Mouse (Mus musculus): ENCODE measurements around the gene Pde7b. TPM values are rescaled to one million over a fixed set of nuclear protein-coding genes. Genes with fewer than 3 reads are reported as not detected.

The Pde7b gene
- total RNA-seq, 2 experiments from 2014 or later: 53.7 to 59.7 TPM

DNA sequence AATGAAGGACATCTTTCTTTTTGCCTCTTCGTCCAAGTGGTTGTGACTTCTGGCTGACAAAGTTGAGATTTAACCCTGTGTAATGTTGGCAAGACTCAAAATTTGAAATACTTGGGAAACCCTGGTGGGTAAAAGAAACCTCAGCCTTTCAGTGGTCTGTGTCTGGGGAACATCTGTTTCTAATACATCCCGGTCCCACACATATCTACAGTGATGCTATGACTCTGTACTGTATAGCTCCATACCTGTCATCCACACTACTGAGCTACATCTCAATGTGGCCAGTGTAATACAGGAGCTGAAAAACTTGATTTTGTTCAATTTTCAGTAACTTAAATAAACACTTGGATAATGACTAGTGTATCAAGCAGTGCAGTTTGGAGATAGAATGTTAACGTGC, 216.4 kb downstream of the Pde7b start:
- intact Hi-C loops (cut with DNase I): loop anchor here (2.0 kb wide), 1 partner anchor 100 kb away; no protein-coding TSS in a partner anchor
- no peak for DNase-seq (ENCODE audit: low spot score)

DNA sequence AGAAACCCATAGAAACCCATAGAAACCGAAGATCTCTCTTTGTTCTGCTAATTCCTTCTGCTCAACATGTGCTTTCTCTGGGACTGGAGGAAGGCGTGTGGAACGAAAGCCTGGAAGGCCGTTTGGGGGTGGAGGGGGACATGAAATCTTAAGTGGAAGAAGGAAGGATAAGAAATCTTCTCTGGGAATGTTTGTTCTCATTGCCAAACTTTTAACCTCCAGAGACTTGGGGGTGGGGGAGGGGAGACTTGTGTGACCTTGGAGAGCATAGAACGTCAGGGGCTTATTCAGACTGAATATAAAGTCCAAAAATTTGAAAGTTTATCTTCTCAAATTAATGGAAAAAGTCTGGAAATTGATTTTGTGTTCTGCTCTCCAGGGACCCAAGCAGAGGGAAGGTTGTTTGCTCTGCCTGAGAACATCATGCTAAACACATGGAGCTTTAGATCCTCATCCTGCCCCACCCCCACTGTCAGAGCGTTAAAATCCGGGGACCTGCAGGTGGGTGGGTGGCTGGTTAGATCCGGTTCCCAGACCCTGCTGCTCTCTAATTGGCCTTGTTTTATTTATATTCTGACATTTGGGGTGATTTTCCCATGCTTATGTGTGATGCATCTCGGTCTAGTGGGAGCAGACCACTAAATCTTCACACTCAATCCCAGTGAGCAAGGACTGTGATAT, 217.0 kb downstream of the Pde7b start:
- intact Hi-C loops (cut with DNase I): loop anchor here (2.0 kb wide), 2 partner anchors 19 to 99 kb away; no protein-coding TSS in a partner anchor
- DNase-seq (ENCODE audit: low spot score): no peak

DNA sequence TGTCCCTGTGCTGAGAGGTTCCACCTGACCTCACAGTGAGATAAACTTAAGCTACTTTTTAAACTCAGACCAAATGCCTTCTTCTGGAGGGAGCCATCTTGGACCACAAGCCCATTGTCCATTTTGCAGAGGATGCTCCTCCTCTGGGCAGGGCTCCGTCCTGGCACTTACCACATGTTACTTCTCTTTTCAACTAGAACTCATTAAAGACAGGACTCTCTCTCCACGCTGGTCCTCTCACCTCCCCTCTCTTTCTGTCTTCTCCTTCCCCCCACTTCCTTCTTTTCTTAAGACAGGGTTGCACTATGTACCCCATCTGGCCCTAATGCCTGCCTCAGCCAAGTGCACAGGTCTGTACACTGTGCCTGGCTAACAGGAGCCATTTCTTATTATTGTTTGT, 217.8 kb downstream of the Pde7b start:
- intact Hi-C loops (cut with DNase I): loop anchor here (2.0 kb wide), 1 partner anchor 18 kb away; no protein-coding TSS in a partner anchor
- no peak for DNase-seq (ENCODE audit: low spot score)

DNA sequence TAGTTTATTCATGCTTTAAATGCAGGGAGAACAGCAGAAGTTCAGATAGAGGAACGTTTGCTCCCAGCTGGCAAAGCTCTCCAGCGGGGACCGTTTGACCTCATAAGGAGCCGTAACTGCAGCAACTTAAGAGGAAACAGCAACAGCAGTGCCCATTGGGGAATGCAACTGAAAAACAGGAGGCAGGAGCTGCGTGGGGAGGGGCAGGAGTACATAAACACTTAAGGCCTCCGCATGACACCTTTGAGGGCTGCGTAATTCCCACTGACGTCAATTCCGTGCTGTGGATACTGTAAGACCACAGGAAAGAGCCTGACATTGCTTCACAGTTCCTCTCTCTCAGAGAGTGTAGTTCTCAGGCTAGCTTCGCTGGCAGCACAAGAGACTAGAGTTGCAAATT, 219.4 kb downstream of the Pde7b start:
- intact Hi-C loops (cut with DNase I): no loop called here
- no peak for DNase-seq (ENCODE audit: low spot score)

DNA sequence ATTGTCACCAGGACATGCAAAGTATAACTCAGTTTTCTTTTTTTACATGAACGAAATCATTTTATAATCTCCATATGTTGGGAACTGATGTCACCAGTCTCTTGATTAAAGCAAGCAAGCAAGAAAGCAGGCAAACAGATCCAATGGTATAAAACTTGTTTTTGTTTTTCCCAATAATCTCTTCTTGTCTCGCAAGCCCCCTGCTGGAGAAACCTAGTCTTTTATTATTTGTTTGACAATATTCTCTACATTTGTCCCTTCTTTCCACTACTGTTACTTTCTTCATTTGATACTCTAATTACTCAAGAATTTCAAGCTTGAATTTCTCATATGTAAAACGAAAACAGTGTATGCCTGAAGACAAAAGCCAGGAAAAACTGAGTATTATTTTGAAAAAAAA, 220.1 kb downstream of the Pde7b start:
- intact Hi-C loops (cut with DNase I): no loop called here
- no peak for DNase-seq (ENCODE audit: low spot score)

DNA sequence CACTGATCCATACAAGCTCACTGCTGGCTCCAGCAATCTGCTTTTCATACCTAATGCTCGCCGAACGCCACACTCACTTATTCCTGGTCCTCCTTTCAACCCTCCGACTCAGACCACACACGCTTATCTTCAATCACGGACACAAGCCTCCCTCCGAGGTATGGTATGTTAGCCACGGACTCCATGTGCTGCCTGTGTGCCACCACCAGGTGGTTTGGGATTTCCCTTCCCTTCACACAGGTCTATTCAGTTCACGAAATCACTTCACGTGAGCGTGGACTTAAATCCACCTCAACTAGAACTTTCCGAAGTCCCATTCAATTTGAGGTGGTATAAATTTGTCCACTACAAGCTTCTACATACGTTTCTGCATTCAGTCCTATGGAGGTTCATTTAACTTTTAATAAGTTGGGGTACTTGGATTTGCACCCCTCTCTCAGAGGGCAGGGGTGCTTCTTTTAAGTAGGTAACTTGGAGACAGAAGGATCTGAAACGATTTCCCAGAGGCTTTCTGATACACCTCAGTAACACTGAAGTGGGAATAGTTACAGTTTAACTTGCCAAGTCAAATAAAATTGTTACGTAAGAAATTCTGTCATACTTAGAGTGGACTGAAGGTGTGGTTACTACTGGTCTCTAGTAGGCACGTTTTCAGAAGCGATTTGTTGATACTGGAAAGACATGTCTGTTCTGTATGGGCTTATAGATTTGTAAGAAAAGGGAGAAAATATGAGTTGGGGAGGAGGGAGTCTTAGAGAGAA, 221.4 kb downstream of the Pde7b start:
- intact Hi-C loops (cut with DNase I): no loop called here
- no peak for DNase-seq (ENCODE audit: low spot score)

DNA sequence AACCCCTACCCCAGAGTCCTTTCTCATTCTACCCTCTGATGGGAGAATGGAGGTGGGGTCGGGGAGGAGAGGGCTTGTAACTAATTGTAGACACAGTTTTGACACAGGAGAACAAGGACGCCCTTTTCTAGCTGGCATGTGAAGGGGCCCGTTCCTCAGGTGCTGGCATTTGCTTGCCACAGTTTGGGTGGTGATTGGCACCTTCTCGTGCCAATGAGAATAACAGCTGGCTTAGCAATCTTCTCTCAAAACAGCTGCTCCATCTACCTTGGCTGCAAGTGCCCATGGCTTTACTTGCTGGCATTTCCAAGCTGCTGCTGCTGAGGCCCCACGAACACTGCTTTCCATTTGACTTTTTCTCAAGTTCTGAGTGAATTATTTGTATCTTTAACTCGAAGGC, 223.7 kb downstream of the Pde7b start:
- intact Hi-C loops (cut with DNase I): no loop called here
- no peak for DNase-seq (ENCODE audit: low spot score)

DNA sequence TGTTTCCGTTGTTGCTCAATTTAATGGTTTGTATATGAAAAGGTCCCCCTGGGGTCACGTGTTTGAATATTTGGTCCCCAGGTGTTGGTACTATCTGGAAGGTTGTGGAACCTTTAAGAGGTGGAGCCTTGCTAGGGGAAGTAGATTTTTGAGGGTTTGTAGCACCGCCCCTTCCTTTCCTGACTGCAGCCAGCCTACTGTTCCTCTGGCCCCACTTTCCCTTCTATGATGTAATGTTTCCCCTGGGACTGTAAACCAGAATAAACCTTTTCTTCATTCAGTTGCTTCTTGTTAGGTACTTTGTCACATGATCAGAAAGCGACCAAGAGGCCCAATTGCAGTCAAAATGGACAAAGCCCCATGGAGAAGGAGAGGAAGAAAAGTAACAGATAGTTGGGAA, 229.8 kb downstream of the Pde7b start:
- no peak for DNase-seq (ENCODE audit: low spot score)
- intact Hi-C loops (cut with DNase I): no loop called here

DNA sequence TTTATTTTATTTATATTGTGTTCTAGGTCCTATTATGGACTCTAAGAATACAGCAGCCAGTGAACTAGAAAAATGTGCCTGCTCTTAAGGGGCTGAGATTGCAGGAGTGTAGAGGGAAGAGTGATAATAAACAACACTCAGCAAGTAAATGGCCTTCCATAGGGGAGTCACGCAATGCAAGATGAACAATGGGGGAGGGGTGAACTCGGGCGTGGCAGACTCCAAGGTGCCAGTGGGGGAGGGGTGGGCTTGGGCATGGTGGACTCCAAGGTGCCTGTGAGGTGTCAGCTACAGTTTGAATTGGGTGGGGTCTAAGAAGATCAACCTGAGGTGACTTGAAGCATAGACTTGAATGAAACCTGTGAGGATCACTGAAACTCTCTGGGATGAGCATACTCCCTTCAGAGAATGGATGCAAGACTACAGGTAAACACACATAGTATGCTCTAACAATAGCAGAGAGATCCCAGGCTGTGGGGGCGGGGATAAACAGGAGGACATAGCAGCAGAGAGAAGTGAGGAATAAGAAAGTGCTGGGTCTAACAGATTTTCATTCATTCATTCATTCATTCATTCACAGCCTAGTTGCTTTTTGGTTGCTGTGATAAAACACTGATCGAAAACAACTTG, 230.9 kb downstream of the Pde7b start:
- DNase-seq (ENCODE audit: low spot score): no peak
- intact Hi-C loops (cut with DNase I): loop anchor here (2.0 kb wide), 1 partner anchor 55 kb away; no protein-coding TSS in a partner anchor

DNA sequence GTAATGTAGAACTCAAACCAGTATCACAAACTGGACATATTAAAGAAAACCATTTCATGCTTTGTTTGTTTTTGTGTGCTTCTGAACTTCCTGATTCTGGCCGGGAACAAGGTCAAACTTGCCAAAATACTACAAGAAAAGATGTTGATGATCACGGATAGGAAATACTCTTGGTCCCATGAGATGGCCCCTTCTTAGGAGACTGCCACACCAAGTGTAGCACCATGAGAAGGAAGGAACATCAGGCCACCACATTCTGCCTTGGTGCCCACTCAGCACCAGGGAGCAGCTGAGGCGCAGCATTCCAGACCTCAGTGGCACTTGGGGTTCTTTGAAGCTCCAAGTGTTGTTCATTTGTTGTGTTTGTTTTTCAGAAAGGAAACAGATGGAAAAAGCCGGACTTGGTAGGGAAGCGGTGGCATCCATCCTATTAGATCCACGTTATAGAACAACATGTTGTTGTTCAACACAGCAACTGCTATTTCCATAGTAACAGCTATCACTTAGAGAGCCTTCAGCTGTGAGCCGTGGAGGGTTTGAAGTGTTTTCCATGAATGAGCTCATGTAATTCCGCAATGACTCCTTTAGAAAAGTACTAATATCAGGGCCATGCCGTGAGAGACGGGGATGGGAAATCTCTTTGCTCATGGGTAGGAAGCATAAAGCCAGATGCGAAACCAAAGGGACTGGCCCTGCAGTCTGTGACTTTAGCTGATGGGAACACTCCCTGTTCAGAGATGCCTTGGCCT, 232.5 kb downstream of the Pde7b start:
- no peak for DNase-seq (ENCODE audit: low spot score)
- intact Hi-C loops (cut with DNase I): loop anchor here (2.0 kb wide), 1 partner anchor 56 kb away; no protein-coding TSS in a partner anchor

DNA sequence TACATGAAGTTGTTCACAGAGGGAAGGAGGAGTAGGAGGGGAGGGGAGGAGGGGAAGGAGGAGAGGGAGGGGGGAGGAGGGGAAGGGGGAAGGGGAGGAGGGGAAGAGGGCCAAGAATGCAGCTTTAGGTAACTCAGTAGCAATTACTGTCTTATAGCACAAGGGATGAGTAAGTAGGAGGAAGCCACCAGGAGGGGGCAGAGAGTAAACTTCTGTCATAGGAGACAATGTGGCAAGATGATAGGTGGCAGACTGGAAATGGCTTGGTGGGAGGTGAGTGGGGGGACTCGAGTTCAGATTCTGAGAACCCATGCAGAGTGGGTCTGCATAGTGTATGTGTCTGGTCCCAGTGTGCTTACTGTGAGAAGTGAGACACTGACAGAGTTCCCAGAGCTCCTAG, 234.1 kb downstream of the Pde7b start:
- DNase-seq (ENCODE audit: low spot score): no peak

DNA sequence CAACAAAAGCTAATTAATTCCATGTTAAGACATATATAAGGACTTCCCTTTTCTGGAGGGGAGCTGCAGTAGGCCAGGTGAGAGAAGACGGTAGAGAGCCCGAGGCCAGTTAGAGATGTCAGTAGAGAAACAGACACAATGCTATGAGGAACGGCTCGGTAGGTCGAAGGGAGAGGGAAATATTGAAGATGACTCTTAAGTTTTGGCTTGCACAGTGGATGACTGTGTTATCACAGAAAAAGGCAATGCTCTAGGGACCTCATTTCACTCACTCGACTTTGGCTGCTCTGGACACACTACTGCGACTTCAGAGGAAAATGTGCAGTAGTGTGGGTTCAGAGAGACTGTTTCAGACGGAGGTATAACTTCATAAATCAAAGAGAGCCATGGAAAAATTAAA, 234.6 kb downstream of the Pde7b start:
- intact Hi-C loops (cut with DNase I): no loop called here
- no peak for DNase-seq (ENCODE audit: low spot score)

More for the DNA sequence above, 234.1 kb downstream of the Pde7b start:
- intact Hi-C loops (cut with DNase I): no loop called here

DNA sequence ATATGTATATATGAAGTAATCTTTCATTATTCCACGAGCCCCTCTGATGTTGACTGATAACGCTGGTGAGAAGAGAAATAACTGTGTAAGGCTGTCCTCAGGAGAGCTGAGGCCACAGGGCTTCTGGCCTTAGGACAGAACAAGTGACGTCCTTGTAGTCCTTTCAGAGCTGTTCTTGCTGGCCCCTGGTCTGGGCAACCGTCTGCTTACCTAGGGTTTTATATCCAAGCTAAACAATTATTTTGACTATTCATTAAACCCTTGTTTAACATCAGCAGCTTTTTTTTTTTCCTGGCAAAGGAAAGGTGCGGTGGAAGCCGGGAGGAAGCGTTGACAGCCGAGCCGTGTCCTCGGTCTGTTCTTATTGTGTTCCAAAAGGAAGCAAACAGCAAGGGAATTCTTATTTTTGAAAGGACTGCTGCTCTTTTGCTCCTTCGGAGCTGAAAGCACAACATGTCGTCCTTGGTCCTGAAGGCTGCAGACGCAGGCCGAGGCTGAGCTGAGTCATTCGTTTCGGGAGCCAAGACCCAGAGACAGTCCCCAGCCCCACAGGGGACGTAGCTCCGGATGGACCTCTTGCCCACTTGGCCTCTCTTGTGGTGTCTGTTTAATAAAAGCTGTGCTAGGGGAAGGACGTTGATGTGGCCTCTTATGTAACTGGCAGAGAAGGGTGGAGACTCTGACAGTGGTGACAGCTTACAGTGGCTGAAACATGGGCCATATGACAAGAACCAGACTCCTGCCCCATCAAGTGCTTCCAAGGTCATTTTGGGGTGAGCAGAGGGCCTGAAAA, 238.2 kb downstream of the Pde7b start:
- intact Hi-C loops (cut with DNase I): loop anchor here (5.0 kb wide), 1 partner anchor 79 kb away; no protein-coding TSS in a partner anchor
- DNase-seq (ENCODE audit: low spot score): peak; percentile 93

DNA sequence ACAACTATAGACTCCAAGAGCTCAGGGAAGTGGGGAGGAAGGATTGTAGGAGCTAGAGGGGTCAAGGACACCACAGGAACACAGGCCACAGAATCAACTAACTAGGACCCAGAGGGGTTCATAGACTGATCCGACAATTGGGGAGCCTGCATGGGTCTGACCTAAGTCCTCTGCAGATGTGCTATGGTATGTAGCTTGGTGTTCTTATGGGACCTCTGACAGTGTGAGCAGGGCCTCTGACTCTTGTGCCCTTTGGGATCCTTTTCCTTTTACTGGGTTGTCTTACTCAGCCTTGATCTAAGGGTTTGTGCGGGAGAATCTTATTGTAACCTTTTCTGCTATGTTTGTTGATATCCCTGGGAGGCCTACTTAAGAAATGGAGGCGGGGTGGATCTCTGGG, 239.1 kb downstream of the Pde7b start:
- intact Hi-C loops (cut with DNase I): loop anchor here (5.0 kb wide), 1 partner anchor 79 kb away; no protein-coding TSS in a partner anchor
- no peak for DNase-seq (ENCODE audit: low spot score)

DNA sequence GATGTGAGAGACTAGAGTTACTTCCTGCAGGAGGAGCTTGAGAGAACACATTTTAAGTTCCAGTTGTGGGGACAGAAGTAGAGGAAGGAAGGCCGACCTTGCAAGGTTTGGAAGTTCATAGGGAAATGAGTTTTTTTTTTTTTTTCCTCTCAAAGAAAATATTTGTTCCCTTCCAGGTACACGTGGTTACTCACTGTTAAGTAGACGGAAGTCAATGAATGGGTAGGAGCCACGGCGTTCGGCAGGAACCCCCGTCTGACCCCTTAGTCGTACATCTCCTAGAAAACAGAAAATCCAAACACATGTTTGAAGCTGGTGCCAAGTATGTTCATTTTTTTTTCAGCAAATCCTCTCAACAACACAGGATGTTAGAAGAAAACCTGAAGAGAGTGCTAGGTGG, 245.4 kb downstream of the Pde7b start:
- no peak for DNase-seq (ENCODE audit: low spot score)
- intact Hi-C loops (cut with DNase I): no loop called here

DNA sequence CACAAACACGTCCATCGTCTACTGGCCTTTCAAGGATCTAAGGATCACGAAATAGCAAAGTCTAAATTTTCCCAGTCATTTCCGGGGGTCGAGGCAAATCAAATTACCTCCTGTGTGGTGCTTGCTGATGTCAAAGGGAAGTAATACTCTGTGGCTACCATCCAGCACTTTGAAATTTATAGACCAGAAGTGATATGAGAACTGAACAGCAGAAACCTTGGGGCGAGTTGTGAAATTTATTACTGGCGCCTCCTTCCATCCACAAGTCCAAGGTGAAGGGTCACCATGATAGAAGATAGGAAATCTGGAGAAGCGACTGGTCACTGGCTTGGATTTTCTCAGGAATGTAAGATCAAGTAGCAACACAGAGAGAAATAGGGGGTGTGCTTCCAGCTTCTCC, 246.4 kb downstream of the Pde7b start:
- intact Hi-C loops (cut with DNase I): no loop called here

DNA sequence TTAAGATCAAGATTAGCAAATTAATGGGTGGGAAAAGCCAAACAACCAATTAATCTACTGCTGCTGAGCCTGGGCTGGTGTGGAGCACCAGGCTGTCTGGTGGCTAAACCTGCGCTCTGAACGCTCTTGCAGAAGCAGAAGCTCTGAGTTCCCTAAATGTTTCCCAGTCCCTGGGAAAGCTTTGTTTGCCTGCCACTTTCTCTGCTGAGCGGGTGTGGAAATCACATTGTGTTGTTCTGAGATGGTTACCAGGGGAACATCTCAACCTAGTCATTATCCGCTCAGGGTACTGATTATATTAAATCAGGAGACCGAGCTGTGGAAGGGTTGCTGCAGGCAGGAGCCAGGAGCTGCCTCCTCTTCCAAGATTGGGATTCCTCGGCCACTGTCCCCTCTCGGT, 250.0 kb downstream of the Pde7b start:
- DNase-seq (ENCODE audit: low spot score): no peak
- intact Hi-C loops (cut with DNase I): loop anchor here (5.0 kb wide), 1 partner anchor 48 kb away; no protein-coding TSS in a partner anchor

More for the DNA sequence above, 246.4 kb downstream of the Pde7b start:
- no peak for DNase-seq (ENCODE audit: low spot score)

DNA sequence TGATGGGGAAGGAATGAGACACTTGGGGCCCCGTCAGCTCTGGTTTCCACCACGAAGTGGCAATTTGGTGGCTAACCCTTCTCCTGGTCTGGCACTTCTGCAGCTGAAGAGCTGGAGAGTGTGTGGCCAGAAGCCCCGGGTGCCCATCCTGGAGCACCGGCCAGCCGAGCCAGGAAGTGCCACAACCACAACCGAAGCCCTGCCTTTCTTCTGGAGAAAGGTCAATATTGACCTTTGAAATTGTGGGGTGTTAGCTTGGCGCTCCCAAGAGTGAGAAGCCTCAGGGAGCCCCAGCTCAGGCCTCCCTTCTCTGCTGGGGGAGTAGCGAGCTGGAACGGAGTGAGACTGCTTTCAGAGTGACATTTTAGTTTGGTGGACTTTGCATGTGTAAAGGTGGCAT, 250.8 kb downstream of the Pde7b start:
- intact Hi-C loops (cut with DNase I): loop anchor here (5.0 kb wide), 1 partner anchor 47 kb away; no protein-coding TSS in a partner anchor
- no peak for DNase-seq (ENCODE audit: low spot score)

DNA sequence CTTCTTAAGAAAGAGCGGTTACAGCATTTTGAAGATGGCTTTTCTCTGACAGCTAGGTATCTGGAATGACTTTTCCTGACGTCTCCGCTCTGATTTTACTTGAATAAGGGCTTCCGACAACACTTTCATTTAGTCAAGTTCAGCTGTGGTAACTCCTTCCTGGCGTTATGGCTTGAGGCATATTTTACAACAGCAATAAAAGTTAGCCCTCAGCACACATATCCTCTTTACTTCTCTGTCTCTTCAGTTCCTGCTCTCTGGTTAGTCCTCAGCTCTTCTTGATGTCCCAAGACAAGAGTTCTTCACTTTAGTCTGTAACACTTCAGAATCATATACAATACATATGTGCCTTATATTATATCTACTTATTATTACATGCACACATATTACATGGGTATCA, 251.4 kb downstream of the Pde7b start:
- intact Hi-C loops (cut with DNase I): loop anchor here (5.0 kb wide), 1 partner anchor 46 kb away; no protein-coding TSS in a partner anchor
- DNase-seq (ENCODE audit: low spot score): no peak

Measured in heart, postnatal 25 days (tissue).